Mouse (Mus musculus): Measurements from ENCODE around the gene Zfp821.

The Zfp821 gene

DNA sequence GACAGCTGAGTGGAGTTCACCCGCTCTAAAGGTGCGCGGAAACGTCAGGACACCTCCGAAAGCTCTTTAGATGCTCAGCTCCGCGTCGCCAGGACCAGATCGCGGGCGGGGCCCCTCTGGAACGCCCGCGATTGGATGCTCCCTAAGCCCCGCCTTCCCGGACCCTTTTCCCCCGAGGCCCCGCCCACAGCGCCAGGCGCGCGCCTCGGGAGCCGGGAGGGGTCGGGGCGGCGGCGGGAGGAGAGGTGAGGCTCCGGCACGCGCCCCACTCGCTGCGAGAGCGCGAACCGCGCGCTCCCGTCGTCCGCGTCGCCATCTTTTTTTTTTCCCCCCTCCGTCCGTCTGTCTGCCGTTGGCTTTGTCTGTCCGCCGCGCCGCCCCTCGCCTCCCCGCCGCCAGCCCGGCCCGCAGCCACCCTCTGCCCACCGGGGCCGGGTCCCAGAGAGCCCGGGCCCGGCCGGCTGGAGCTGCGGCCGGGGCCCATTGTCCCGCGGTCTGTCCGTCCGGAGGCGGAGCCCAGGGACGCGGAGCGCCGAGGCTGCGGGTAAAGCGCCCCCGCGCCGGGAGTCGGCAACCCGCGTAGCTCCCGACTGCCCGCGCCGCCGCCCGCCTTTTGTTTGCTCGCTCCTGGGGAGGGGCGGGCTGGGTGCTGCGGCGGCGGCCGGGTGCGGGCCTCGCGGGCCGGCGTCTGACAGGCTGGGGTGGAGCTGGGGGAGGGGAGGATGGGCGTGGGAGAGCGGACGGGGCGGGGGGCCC is at the start of gene Zfp821:
Zfp821 (plus strand) TSS at position 227 of the 756 bp plus-strand sequence.
- peak; percentile 93 for DNase-seq (ENCODE audit: low read depth, low spot score)

DNA sequence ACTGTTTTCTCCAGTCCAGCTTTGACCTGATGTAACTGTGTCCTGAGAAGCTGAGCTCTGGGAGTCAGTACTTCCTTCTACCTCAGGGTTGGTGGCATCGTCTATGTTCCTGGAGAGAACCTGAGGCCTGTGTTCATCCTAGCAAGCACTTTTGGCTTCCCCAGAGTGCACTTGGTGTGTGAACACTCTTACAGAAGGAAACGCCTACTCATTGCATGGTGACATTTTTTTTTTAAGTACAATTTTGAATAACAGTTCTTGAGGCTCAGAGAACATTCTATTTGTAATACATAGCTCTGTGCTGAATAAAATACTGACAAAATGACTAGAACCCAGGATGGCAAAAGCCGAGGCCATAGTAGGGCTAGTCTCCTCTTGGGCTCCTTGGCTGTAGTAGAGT is 48.5 kb upstream of the Zfp821 start:
- DNase-seq (ENCODE audit: low read depth, low spot score), result no peak

GRCm38 (mm10) chr8:109662328-109662727 is 43.0 kb upstream of the Zfp821 start:
- DNase-seq (ENCODE audit: low read depth, low spot score), result no peak

DNA sequence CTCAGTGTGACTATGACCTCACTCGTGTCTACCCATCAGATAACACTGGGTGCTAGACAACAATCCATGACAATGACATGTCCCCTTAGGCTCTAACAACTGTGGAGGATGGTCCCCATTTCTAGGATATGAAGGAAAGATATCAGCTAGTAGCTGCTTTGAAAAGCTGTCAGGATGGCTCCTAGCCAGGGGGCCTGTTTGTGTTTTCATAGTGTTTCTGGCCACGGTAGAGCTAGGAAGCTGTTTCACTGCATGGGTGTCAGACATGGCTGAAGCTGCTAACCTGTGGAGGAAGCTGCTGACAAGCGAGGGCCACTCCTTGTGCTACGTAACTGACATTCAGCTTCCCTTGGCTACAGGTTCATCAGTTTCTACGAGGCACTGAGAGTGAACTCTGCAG is 38.7 kb upstream of the Zfp821 start:
- DNase-seq (ENCODE audit: low read depth, low spot score), result no peak

- no peak for DNase-seq (ENCODE audit: low read depth, low spot score)
These were observed 32.7 kb upstream of the Zfp821 start for GRCm38 (mm10) chr8:109672656-109673055.

- no peak for DNase-seq (ENCODE audit: low read depth, low spot score)
These were observed 31.8 kb upstream of the Zfp821 start for GRCm38 (mm10) chr8:109673596-109673995.

GRCm38 (mm10) chr8:109675896-109676643 is 29.3 kb upstream of the Zfp821 start:
- no peak for DNase-seq (ENCODE audit: low read depth, low spot score)

- DNase-seq (ENCODE audit: low read depth, low spot score), result no peak
These were observed 23.8 kb upstream of the Zfp821 start for GRCm38 (mm10) chr8:109681535-109681934.

DNA sequence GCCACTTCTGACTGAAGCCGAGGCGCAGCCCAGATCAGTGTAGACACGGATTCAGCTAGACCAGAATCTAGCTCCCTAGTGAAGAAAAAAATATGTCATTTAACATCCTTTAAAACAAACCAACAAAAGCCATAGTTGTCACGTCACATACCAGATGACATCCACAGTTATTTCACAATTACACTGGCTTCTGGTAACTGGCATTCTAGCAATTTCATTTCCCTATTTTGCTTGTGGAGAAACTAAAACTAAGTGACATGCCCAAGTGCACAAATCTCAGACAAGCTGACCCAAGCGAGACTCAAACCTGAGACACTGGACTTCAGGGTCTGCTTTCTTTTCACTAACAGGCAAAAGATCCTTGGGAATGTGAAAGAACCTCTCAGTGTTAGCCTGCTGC is 23.2 kb upstream of the Zfp821 start:
- no peak for DNase-seq (ENCODE audit: low read depth, low spot score)

DNA sequence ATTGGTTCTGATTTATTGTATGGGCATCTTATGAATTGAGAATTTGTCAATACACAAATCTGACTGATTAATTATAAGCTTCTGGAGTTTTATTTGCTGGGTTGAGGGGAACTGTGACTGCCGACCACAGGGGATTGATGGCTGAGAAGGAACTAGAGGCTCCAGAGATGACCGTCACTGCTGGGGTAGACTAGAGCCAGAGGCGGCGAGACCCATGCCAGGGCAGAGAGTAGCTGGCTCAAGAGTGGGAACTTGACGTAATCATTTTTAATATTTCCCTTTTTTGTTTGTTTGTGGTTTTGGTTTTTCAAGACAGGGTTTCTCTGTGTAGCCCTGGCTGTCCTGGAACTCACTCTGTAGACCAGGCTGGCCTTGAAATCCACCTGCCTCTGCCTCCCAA is 18.1 kb upstream of the Zfp821 start:
- no peak for DNase-seq (ENCODE audit: low read depth, low spot score)

GRCm38 (mm10) chr8:109691769-109692168 is 13.6 kb upstream of the Zfp821 start:
- DNase-seq (ENCODE audit: low read depth, low spot score), result peak; percentile 53

DNA sequence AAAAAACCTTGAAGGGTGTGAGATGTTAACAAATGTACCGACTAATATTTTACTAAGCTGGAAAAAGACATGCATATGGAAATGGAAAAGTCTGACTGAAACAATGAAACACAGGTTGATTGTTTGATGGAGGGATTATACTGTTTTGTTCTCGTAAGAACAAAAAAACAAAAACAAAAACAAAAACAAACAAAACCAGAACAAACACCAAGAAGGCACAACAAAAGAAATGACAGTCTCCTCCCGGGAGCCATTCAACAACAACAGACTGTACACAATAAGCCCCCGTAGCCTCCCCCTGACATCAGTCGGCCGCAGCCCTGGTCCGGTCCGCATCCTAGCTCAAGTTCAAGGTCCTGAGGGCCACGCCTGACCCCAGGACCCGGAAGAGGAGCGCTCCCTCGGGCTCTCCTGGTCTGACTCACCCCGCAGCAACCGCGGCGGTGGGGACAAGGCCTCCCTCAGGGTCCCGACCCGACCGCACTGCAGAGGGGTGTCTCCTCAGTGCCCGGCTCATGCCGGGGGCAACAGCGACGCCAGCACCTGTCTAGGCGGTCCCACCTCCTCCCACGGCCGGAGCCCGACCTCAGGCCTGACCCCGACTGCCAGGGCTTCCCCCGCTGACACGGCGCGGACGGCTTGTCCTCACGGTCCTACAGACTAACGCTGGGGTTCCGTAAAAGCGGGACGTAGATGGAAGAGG is 12.8 kb upstream of the Zfp821 start:
- peak; percentile 79 for DNase-seq (ENCODE audit: low read depth, low spot score)

- peak; percentile 98 for DNase-seq (ENCODE audit: low read depth, low spot score)
These were observed 12.0 kb upstream of the Zfp821 start, which contains the start of gene Ist1 for GRCm38 (mm10) chr8:109693146-109693900. Gene Ist1 (minus strand): TSS chr8:109693260.

DNA sequence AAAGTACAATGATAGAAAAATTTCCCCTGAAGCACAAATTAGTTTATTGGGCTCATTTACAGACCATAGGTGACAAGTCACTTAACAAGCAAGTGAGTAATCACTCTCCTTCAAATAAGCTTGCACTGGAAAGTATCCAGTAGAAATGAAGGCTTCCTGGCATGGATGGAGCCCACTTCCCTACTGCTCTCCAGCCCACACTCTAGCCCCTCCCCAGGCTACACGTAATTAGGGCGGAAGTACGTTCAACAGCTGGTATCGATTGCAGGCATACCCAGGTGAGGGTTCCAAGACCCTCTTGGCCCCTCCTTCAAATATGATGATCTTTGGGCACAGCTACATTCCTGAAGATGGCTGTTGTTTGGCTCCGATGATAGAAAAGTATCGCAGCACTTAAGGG is 11.2 kb upstream of the Zfp821 start:
- peak; percentile 6 for DNase-seq (ENCODE audit: low read depth, low spot score)

DNA sequence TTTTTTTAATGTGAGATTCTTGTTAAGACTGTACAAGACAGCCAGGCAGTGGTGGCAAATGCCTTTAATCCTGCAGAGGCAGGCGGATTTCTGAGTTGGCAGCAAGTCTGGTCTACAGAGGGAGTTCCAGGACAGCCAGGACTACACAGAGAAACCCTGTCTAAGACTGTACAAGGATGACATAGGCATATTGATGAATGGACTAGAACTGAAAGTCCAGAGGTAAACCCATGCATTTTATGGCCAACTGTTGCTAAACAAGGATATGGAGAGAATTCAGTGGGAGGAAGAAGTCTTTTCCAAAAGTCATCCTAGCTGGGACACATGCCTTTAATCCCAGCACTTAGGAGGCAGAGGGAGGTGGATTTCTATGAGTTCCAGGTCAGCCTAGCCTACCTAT is 7.6 kb upstream of the Zfp821 start:
- no peak for DNase-seq (ENCODE audit: low read depth, low spot score)

DNA sequence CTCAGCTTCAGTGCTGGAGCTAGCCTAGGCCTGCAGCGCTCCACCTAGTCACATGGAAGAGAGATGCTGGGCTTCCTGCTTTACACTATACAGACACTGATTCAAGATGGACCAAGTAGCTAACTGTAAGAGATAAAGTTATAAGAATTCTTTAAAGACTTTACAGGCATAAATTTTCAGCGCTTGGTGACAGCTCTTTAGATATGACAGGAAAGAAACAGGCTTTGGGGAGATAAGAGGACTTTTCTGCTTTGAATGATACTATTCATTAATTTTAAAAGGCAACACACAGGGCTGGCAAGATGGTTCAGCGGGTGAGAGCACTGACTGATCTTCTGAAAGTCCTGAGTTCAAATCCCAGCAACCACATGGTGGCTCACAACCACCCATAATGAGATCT is 6.9 kb upstream of the Zfp821 start:
- no peak for DNase-seq (ENCODE audit: low read depth, low spot score)

- DNase-seq (ENCODE audit: low read depth, low spot score), result peak; percentile 3
These were observed 604 bp upstream of the Zfp821 start for GRCm38 (mm10) chr8:109704565-109705319.

DNA sequence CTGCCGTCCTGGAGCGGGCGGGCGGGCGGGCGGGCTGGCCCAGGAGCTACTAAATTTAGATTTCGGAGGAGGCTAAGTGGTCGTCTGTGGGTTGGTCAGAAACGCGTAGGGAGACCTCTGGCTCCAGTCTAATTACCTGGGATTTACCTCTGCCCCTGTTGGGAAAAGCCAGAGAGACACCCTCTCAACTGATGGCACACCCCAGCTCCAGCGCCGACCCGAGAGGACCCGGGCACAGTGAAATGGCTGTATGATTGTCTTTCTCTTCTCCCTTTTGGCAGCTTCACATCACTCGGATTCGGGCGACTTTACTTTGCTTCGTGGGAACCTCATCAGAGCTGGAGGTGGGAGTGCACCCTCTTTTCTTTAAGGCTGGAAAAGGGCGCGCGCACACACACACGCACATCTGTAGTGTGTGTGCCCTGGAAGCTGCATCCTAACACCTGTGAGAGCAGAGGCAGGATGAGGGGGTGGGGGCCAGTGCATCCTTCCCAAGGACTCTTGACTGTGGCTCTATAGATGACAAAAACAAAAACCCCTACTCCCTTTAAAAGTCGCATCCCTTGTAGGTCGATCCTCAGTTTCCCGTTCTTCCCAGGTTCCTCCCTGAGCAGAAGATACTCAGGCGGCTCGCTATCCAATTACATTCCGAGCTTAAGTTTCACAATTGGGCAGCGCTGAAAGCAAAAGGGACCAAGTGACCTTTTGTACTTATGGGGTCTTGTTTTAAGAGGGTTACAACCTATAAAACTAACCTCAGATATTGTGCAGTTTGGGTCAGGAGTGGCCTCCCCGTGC is 929 bp downstream of the Zfp821 start:
- peak; percentile 56 for DNase-seq (ENCODE audit: low read depth, low spot score)

DNA sequence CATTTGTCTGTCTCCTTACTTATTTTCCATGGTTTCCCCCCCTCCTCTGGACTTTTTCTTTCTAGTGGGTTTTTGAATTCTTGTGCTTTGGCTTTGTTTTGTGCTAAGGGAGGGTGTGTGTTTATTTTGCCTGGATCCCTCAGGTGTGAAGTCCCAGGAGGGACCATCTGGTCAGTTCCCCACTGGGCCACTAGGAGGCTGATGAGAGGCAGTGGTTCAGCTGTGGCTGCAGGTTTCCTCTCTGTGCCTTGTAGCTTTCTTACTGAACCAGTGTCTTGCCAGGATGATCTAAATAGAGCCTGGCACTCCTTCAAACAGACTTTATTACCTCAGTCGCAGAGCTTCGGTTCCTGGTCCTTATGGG is 1.5 kb downstream of the Zfp821 start:
- DNase-seq (ENCODE audit: low read depth, low spot score), result peak; percentile 81

DNA sequence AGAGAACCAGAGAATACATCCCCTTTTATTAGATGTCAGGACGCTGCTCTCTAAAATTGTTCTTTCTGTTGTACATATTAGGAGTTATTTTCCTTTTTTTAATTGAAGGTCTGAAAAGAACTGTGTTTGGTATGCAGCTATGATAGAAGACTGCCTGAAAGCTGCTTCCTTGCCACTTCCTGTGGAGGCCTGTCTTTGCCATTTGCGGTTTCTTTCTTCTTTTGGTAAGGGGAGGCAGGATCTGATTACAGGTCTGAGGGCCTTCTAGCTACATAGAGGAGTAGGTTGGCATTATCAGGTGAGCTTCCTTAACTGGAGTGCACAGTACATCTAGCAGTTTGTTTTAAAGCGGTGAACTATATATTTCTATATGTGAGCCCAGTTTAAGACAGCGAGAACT is 2.6 kb downstream of the Zfp821 start:
- DNase-seq (ENCODE audit: low read depth, low spot score), result no peak

Measured in R1 (cell line).